Comparison of ENCODE assay signal across 12 mouse cellular contexts in genomic region chr11:64587751-64588600, GRCm38 (mm10).
A peak's percentile ranks its signal among the peaks of the same experiment; 100 is the strongest.
DNase-seq lines count a peak whose midpoint lies in the region; ATAC-seq and TF ChIP-seq lines count a peak whose summit lies in the region.
"Had no signal": no experiment of that assay in that cellular context is flagged by ENCODE, and none has a peak within 500 bp of the region (broad histone marks: within the 10 kb centered on the region; RNA-seq: fewer than 3 reads in every experiment).

No protein-coding gene starts in this region.

- peak; percentile 17 for DNase-seq in lung, embryonic 14.5 days
- DNase-seq in lung, postnatal 0 days (ENCODE audit: low spot score): no peak
- DNase-seq in embryo, embryonic 9.5 days (ENCODE audit: extremely low spot score): peak; percentile 70
- peak; percentile 18 for DNase-seq in kidney, adult 9 months
- DNase-seq in urinary bladder, postnatal 36 days (ENCODE audit: low spot score in 2 of 2): no peak
- no peak for DNase-seq in urinary bladder, adult 18-20 months (ENCODE audit: low spot score in 2 of 2)
- DNase-seq: adrenal gland, postnatal 25 days had no signal

- H3K4me2 ChIP-seq in lung, embryonic 14.5 days: no peak overlapping the region
- H3K4me2 ChIP-seq in lung, postnatal 0 days (replicated peaks; ENCODE audit: low read depth, low read length): no peak overlapping the region
- peak overlapping the region; percentile 13; the same call in 1 of the 2 replicates for H3K4me2 ChIP-seq in limb, embryonic 12.5 days
- H3K4me2 ChIP-seq: hindbrain, embryonic 13.5 days; lung, embryonic 15.5 days had no signal

- no peaks in the 10 kb centered on the region for H3K9me3 ChIP-seq in lung, embryonic 14.5 days (ENCODE audit: low read depth, low read length)
- no peaks in the 10 kb centered on the region for H3K9me3 ChIP-seq in lung, postnatal 0 days (ENCODE audit: low read length)
- no peaks in the 10 kb centered on the region for H3K9me3 ChIP-seq in limb, embryonic 12.5 days
- H3K9me3 ChIP-seq: heart, embryonic 10.5 days; hindbrain, embryonic 13.5 days; lung, embryonic 15.5 days had no signal

- TF ChIP-seq CTCF in lung, embryonic 14.5 days (IDR thresholded peaks at IDR 0.05; ENCODE audit: low read depth): no peak
- TF ChIP-seq CTCF in lung, postnatal 0 days (IDR thresholded peaks at IDR 0.05): no peak

- WGBS in lung, embryonic 14.5 days: 35% methylated on average over 13 of the region's 13 CpGs
- WGBS in lung, postnatal 0 days: 50% methylated on average over 13 of the region's 13 CpGs
- 13% methylated on average over 13 of the region's 13 CpGs for WGBS in limb, embryonic 12.5 days

- H3K27ac ChIP-seq in lung, embryonic 14.5 days (ENCODE audit: low read depth): no peak overlapping the region
- H3K27ac ChIP-seq in lung, postnatal 0 days (ENCODE audit: low read length): no peak overlapping the region
- H3K27ac ChIP-seq in limb, embryonic 12.5 days: no peak overlapping the region
- H3K27ac ChIP-seq: heart, embryonic 10.5 days; hindbrain, embryonic 13.5 days; lung, embryonic 15.5 days had no signal

- ATAC-seq in lung, embryonic 14.5 days (ENCODE audit: insufficient read depth): no peak
- ATAC-seq in lung, postnatal 0 days: no peak
- no peak for ATAC-seq in limb, embryonic 12.5 days (ENCODE audit: insufficient number of reproducible peaks, insufficient read depth, low FRiP score, low TSS enrichment, low read depth)
- ATAC-seq in megakaryocyte progenitor cell, adult 5-6 weeks (replicated peaks; ENCODE audit: poor library complexity): no peak

- H3K4me3 ChIP-seq in lung, embryonic 14.5 days (ENCODE audit: low read depth, low read length): no peak overlapping the region
- H3K4me3 ChIP-seq in lung, postnatal 0 days (ENCODE audit: low read depth, low read length): no peak overlapping the region
- no peak overlapping the region for H3K4me3 ChIP-seq in limb, embryonic 12.5 days (replicated peaks)
- H3K4me3 ChIP-seq: heart, embryonic 10.5 days; hindbrain, embryonic 13.5 days; lung, embryonic 15.5 days had no signal

- H3K4me1 ChIP-seq in lung, embryonic 14.5 days (ENCODE audit: insufficient read depth): 0 out of 2 replicates have a peak, but pooled peaks cover 3% of the 10 kb centered on the region
- no peaks in the 10 kb centered on the region for H3K4me1 ChIP-seq in lung, postnatal 0 days (ENCODE audit: insufficient read depth, low read depth, low read length)
- H3K4me1 ChIP-seq in limb, embryonic 12.5 days (replicated peaks): peaks cover 25% of the 10 kb centered on the region
- H3K4me1 ChIP-seq: lung, embryonic 15.5 days had no signal

- no peaks in the 10 kb centered on the region for H3K27me3 ChIP-seq in lung, embryonic 14.5 days (ENCODE audit: insufficient read depth, low read length)
- no peaks in the 10 kb centered on the region for H3K27me3 ChIP-seq in lung, postnatal 0 days (replicated peaks; ENCODE audit: insufficient read depth, low read length)
- H3K27me3 ChIP-seq in limb, embryonic 12.5 days: no peaks in the 10 kb centered on the region
- H3K27me3 ChIP-seq: hindbrain, embryonic 13.5 days; lung, embryonic 15.5 days had no signal

- no peak for TF ChIP-seq EP300 in lung, postnatal 0 days (IDR thresholded peaks at IDR 0.05)

- no peaks in the 10 kb centered on the region for H3K36me3 ChIP-seq in lung, embryonic 14.5 days (ENCODE audit: insufficient read depth)
- H3K36me3 ChIP-seq in lung, postnatal 0 days (ENCODE audit: insufficient read depth, low read length): no peaks in the 10 kb centered on the region
- no peaks in the 10 kb centered on the region for H3K36me3 ChIP-seq in limb, embryonic 12.5 days
- H3K36me3 ChIP-seq: heart, embryonic 10.5 days; hindbrain, embryonic 13.5 days; lung, embryonic 15.5 days had no signal

- no peak overlapping the region for H3K9ac ChIP-seq in lung, embryonic 14.5 days
- H3K9ac ChIP-seq in lung, postnatal 0 days (replicated peaks; ENCODE audit: low read depth): no peak overlapping the region
- no peak overlapping the region for H3K9ac ChIP-seq in limb, embryonic 12.5 days (replicated peaks)
- H3K9ac ChIP-seq: hindbrain, embryonic 13.5 days; lung, embryonic 15.5 days had no signal

Comparison
In these comparisons a context has a peak if more than half of its experiments do, and no peak if none do; other contexts are left out.
1. DNase-seq: peak in lung, embryonic 14.5 days (single experiment), embryo, embryonic 9.5 days (single experiment) and kidney, adult 9 months (single experiment); none in lung, postnatal 0 days (single experiment), urinary bladder, postnatal 36 days (0 of 2) and urinary bladder, adult 18-20 months (0 of 2).